Mouse (Mus musculus) telencephalon, adult 2 months (tissue): ENCODE measurements around the gene Hist3h2a.
"Not testable (repeated sequence)": the region's sequence is repeated elsewhere in the genome, so short reads cannot be mapped to it uniquely, and the experiment has no call there.

ENCODE experiments used
- DNase-seq: peaks from one replicate; pipeline ENCODE4 v3.0.0-alpha.2; 2011; ENCODE audit warnings: low read depth, low spot score

Gene Hist3h2a

GRCm38 (mm10) chr11:58947798-58948528 is 6.5 kb upstream of the Hist3h2a start:
- DNase-seq: no peak

GRCm38 (mm10) chr11:58948542-58949479 is 5.7 kb upstream of the Hist3h2a start, which contains the start of gene Hist3h2ba:
Gene Hist3h2ba, plus strand, starts transcription at chr11:58948920.
- DNase-seq: peak; percentile 98

GRCm38 (mm10) chr11:58949480-58950431 is 4.7 kb upstream of the Hist3h2a start:
- DNase-seq: peak; percentile 81

GRCm38 (mm10) chr11:58951210-58951609 is 3.3 kb upstream of the Hist3h2a start:
- no peak for DNase-seq

GRCm38 (mm10) chr11:58953351-58954169 is 925 bp upstream of the Hist3h2a start:
- no peak for DNase-seq

- DNase-seq: not testable (repeated sequence)
Measured at GRCm38 (mm10) chr11:58954170-58954419, 390 bp upstream of the Hist3h2a start.

- no peak for DNase-seq
Measured at GRCm38 (mm10) chr11:58955143-58955867, 820 bp downstream of the Hist3h2a start.

GRCm38 (mm10) chr11:58955868-58956257 is 1.4 kb downstream of the Hist3h2a start:
- no peak for DNase-seq

- DNase-seq: no peak
Measured at GRCm38 (mm10) chr11:58957226-58957914, 2.9 kb downstream of the Hist3h2a start.

GRCm38 (mm10) chr11:58958536-58958935 is 4.1 kb downstream of the Hist3h2a start:
- DNase-seq: no peak

GRCm38 (mm10) chr11:58959186-58959825 is 4.8 kb downstream of the Hist3h2a start:
- no peak for DNase-seq

GRCm38 (mm10) chr11:58959921-58960465 is 5.5 kb downstream of the Hist3h2a start:
- peak; percentile 87 for DNase-seq

GRCm38 (mm10) chr11:58961364-58962177 is 7.1 kb downstream of the Hist3h2a start:
- no peak for DNase-seq

- DNase-seq: no peak
Measured at GRCm38 (mm10) chr11:58963543-58963942, 9.1 kb downstream of the Hist3h2a start.

GRCm38 (mm10) chr11:58964216-58964615 is 9.7 kb downstream of the Hist3h2a start:
- DNase-seq: no peak

- no peak for DNase-seq
Measured at GRCm38 (mm10) chr11:58965001-58965760, 10.7 kb downstream of the Hist3h2a start.

- DNase-seq: no peak
Measured at GRCm38 (mm10) chr11:58967346-58967745, 12.9 kb downstream of the Hist3h2a start.
